Mouse (Mus musculus) yolk sac, embryonic 10.5 days (tissue): ENCODE measurements around the gene Soat1.

Experiments used
- DNase-seq: peaks from one replicate; pipeline ENCODE4 v3.0.0-alpha.2; 2017; ENCODE audit warnings: low spot score

Soat1 gene

DNA sequence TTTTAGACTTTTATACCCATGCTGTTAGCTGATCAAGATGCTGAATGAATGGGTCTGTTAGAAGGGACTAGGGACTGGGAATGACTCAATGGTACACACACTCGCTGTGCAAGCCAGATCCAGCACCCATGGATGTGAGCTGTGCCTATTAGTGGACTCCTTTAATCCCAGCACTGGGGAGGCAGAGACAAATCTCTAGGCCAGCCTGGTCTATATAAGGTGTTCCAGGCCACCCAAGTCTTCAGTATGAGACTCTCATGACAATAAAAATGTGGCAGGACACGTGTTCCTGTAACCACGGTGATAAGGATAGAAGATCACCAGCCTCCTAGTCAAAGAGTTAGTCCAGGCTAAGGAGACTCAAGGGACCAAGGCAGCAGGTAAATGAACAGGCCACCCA lies 50.1 kb downstream of the Soat1 start:
- DNase-seq, result no peak

DNA sequence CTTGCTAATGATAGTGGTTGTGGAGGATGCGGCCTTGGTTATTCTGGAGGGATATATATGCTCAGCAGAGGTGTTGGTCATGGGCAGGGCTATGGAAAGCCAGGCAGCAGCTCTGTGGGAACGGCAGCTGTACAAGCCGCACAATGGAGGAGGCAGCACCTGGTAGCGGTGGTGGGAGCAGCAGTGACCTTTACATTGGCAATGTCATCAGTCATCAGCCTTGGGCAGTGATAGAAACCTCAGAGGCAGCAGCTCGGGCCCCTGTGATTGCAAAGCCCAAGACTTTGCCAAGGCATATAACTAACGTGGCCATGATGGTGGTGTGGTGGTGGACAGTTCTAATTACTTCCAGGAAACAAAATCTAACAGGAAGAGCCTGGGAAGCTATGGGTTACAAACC lies 50.6 kb downstream of the Soat1 start:
- no peak for DNase-seq

DNA sequence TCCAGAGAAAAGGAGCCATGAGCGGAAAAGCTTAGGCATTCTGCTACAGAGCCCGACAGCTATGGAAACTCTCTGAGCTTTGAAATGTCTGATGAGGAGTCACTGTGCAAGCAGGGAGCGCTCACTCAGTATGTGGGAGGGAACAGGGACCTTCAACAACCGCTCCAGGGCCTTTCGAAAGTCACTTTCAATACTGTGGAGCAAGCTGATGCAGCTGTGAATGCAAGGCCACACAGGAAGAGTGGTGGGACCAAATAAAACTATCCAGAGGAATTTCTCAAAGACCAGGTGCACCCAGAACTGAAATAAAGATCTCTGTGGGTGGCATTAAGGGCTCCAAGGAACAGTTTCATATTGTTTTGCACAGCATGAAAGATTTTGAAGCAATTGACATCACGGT lies 51.3 kb downstream of the Soat1 start:
- no peak for DNase-seq

DNA sequence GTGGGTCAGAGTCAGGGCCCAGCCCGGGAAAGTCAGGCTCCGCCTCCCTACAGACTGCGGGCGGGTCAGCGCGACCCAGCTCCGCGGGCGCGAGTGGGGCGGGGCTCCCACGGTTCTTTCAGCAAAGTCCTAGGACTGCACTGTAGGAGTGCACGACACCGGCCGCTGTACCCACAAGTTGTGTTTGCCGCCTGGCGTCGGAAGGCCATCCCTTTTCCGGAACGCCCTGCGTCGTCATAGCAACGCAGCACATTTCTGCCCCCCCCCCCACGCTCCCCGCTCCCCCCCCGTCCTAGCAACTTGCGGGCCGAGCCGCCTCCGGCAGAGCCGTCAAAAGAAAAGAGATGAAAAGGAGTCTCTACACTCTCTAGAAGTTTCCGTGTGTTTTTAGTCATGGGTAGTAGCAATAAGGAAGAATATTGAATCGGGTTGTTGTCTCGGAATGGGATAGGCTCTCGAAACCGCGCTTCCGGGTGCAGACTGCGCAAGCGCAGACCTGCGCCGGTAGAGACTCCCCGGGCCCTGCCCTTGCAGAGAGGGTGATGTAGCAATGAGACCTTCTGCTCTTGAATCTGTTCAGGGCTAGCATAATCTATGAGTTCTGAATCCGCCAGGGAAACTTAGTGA lies 53.3 kb downstream of the Soat1 start, which contains the start of gene Axdnd1:
Gene Axdnd1, minus strand, starts transcription at position 489 of the 627 bp plus-strand sequence.
- DNase-seq, result peak; percentile 89

DNA sequence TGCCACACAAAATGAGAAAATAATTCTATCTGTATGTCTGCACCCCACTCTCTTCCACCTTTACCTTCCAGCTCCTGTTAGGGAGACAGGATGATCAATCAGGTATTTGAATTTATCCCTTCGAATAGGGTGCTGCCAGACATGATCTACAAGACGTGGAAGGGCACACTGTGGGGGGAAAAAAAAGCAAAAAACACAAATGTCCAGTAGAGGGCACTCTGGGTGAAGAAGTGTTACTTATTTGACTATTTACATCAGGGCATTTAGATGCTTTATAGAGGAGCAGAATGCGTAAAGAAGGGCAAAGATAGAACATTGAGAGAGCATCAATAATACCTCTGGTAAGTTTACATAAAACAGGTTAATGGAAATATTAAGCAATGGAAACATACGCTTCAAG lies 56.0 kb downstream of the Soat1 start:
- DNase-seq, result no peak

DNA sequence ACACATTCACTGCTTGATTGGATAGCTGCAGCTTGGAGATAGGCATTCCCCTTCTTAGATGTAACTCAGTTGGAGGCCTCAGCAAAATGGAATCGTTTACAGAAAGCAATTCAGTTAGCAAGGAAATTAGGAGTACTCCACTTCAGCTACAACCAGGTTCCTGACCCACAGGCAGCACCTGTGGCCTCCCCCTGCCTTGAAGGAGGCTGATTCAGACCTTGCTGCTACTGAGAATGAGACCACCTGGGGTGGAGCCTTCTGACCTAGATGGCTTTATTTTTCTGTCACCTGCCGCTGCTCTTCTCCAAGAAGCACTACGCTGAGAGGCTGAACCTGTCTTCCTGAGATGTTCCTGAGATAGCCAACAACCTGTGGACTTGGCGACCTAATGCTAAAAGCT lies 65.6 kb downstream of the Soat1 start:
- DNase-seq, result no peak

DNA sequence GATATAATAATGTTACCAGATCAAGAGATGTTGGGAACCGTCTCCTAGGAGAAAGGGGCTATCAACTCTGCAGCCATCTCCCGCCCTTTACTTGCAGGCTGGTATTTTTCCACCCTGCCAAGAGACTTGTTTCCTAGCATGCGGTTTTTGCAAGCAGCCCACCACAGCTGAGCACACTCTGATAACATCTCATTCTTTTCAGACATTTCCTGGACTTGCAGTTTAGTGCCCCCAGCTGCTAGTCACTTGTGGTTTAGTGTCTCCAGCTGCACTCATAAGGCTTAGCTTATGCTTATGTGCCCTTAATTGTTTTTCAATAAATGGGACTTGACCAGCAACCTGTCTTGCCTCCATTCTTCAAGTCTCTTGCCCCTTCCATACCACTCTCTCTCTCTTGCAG lies 66.1 kb downstream of the Soat1 start:
- DNase-seq, result no peak

DNA sequence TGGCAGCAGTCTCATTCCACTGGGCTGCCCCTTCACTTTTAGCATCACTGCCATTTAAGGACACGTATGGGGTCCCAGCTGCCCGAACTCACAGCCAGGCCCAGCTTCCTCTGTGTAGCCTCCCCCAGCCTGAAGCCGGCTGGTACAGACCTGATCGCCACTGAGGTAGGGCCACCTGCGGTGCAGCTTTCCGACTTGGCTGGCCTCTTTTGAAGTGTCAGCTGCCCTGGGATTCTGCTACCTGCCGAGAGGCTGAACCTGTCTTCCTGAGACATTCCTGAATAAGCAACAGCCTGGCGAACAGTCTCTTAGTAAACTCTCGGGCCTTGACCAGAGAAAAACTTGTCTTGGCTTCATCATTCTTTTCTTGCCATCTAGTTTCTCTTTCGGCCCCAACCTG lies 70.9 kb downstream of the Soat1 start:
- DNase-seq, result no peak

DNA sequence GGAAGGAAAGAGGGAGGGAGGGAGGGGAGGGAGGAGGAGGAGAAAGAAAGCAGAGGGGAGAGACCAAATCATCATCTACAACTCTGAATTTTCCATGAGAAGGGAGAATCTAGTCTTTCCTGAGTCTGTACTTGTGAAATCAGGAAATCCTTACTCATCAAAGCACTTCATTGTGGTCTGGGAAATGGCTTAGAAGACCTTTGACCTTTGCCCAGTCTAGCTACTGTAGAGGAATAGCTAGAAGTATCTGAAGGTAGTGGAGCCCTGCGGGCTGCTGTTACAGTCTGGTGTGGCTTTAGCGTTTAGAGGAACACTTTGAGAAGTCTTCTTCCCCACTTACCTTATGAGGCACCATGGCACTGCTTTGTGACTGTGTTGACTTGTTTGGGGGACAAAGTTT lies 71.6 kb downstream of the Soat1 start:
- peak; percentile 44 for DNase-seq

DNA sequence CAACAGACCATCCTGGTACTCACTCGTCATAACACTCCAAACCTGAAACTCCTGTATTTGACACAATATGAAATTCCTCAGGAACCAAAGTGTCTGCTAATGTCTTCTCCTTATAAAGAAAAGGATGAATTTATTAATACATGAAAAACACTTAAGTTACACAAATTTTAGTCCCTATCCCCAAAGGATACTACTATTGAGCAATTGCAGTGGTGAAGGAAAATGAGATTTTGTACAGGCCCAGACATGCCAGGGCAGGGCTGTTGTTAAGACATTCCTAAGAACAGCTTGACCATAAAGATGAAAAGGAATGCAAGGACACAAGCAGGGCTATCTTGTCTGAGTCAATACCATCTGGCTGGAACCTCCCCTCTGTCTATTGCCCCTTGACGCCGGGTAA lies 74.0 kb downstream of the Soat1 start:
- DNase-seq, result peak; percentile 22

DNA sequence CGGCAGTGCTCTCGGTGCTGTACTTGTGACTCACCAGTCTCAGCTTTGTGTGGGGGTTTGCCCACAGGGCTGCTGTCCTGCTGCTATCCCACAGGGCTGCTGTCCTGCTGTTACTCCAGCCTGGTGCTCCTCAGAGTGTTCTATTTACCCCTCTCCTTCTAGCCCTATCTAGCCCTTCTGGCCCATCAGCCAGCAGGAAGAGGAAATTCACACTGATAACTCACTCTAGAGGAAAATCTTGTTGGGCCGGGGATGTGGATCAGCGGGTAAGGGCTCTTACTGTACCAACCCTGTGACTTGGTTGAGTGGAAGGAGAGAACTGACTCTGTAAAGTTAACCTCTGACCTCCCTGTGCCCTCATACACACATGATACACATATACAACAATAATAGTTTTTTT lies 81.0 kb downstream of the Soat1 start:
- no peak for DNase-seq

DNA sequence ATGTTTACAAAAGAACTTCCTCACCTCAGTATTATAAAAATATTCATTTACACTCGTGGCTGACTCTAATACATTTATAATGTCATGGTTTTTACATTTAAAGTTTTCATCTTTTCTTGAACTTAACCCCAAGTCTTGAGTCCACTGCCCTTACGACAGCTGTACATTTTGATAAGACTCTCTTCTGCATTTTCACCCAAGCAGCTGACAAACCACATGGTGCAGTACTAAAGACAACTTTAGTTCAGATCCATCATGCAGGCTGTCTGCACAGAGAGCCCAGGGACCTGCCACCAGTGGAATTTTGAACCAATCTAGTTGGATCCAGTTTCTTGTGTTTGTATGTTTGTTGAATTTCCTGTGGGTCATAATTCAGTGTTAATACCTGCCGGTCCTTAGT lies 87.3 kb downstream of the Soat1 start:
- no peak for DNase-seq

DNA sequence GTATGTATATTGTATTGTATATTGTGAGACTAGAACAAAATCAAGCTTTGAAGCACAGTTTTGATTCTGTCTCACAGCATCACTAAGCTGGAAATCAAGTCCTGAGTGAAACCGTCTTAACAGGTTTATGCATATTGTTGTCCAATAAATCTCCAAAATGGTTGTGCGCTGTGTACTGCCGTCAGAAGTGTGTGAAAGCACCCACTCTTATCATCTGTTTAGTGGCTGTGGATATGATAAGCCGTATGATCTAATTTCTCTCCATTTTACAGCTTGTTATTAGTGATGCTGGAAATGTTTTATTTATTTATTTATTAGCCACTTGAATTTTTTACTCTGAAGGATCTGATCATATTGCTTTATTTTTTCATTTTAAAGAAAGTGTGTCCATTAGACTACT lies 87.9 kb downstream of the Soat1 start:
- DNase-seq, result no peak

DNA sequence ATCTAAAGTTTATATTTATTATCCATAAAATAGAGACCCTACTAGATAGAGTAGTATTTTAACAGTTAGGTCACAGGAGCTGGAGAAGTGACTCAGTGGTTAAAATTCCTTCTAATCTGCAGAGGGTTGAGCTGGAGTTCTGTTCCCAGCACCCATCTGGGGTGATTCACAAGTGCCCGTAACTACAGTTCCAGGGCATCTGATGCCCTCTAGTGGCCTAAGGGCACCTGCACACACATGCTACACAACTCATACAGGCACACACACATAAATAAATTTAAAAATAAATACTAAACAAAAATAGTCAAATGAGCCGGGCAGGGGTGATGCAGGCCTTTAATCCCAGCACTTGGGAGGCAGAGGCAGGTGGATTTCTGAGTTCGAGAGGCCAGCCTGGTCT lies 92.9 kb downstream of the Soat1 start:
- no peak for DNase-seq
